Mouse (Mus musculus): ENCODE data around the gene Bcorl1. TPM values are rescaled to one million over a fixed set of nuclear protein-coding genes. Genes with fewer than 3 reads are reported as not detected.
A peak's percentile ranks its signal among the peaks of the same experiment; 100 is the strongest.

The Bcorl1 gene
- polyA plus RNA-seq, 1 experiment from 2014 or later: 7.5 TPM

DNA sequence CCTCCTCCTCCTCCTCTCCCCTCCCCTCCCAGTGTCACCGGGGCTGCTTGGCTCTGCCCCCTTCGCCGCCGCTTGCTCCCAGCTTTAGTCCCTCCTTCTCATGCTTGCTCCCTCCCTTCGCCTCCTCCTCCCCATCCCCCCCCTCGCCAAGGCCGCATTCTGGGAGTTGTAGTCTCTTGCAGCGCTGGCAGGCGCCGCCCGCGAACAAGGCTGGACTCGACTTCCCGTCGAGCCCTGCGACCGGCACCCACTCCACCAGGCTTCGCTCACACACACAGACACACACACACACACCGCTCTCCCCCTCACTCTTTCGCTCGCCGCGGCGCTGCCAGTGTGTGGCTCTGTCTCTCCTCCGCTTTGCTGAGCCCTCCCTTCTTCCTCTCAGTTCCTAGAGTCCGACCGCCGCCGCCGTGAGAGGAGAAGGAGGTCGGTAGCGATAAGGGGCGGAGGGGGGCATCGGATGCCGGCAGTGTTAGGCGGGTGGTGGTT lies 2.3 kb downstream of the Bcorl1 start:
- no peaks in the 10 kb centered on the region for H3K27me3 ChIP-seq
- peak overlapping the region; percentile 89 for H3K27ac ChIP-seq (replicated peaks)
- H3K9me3 ChIP-seq: no peaks in the 10 kb centered on the region
- no peaks in the 10 kb centered on the region for H3K36me3 ChIP-seq
- peak overlapping the region; percentile 61 for H3K4me3 ChIP-seq
- WGBS: 13% methylated on average over 32 of the region's 36 CpGs
- peak overlapping the region; percentile 63 for H3K9ac ChIP-seq (replicated peaks)
- H3K4me2 ChIP-seq (replicated peaks): peak overlapping the region; percentile 76
- peaks cover 21% of the 10 kb centered on the region for H3K4me1 ChIP-seq
- ATAC-seq (replicated peaks): peak; percentile 97

DNA sequence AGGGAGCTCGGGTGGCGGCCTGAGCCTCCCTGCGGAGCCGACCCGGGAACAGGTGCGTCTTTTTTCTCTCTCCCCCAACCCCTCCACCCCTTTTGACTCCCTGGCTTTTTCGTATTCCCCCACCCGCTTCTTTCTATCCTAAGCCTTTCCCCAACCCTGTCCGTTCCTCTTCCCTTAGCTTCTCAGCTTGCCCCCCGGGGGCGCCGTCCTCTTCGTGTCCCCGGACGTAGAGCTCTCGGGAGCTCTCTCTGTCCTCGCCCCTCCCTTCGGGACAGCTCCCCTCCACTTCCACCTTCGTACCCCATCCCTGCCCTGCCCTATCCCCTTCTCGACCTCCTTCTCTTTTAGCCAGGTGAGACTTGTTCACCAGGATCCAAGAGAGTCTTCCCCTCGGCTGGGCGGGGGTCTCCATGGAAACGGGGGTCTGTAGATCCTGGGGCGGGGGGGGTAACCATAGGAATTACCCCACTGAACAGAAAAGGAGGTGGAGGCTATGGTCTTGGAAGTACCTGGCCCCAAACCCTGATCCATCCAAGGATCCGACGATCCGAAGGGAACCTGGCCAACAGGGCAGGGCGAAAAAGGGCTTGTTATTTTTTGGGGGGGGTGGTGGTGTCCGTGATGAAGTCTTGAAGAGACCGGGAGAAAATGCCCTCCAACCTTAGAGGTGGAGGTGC lies 2.9 kb downstream of the Bcorl1 start:
- Histone ChIP-seq H3K9me3 (no peaks in the 10 kb centered on the region), H3K36me3 (no peaks in the 10 kb centered on the region), H3K4me3 (peak overlapping the region; percentile 61), H3K4me2 (replicated peaks) (peak overlapping the region; percentile 76), H3K4me1 (peaks cover 21% of the 10 kb centered on the region), H3K9ac (replicated peaks) (peak overlapping the region; percentile 63), H3K27ac (replicated peaks) (peak overlapping the region; percentile 89), H3K27me3 (no peaks in the 10 kb centered on the region)
- peak; percentile 27; the same call in 1 of the 2 replicates for ATAC-seq (replicated peaks)
- WGBS: 23% methylated on average over 30 of the region's 30 CpGs

DNA sequence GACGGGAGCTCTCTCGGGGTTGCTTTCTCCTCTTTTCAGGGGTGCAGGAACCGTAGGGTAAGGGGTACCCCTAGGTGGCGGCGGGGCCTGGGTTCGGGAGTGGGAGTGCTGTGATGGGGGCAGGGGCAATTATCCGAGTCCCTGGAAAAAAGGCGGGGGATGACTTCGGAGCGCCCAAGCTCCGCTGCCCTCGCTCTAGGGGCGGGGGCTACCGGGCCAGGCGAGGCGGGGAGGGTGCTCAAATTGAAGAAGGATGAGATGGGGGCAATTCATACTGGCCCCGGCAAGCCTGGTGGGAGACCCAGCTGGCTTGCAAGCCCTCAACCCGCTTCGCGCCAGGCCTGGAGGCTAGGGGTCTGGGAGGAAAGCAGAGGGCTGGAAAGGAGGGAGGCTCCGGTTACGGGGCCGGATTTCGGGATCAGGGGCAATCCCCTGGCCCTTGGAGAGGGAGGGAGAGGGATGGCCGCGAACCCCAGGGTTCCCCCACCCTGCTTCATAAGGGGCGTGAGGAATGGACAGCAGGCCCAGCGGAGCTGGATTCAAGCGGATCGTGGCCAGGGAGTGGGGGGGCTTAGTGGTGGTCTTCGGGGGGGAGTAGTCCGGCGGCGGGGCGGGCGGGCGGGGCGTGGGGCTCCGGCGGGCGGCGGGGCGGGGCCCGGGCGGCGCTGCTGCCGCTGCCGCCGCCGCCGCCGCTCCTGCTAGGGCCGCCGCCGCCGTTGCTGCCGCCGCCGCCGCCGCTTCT lies 3.7 kb downstream of the Bcorl1 start:
- Histone ChIP-seq H3K27ac (replicated peaks) (peak overlapping the region; percentile 89), H3K9ac (replicated peaks) (peak overlapping the region; percentile 63), H3K9me3 (no peaks in the 10 kb centered on the region), H3K4me1 (peaks cover 21% of the 10 kb centered on the region), H3K27me3 (no peaks in the 10 kb centered on the region), H3K4me3 (peak overlapping the region; percentile 61), H3K4me2 (replicated peaks) (peak overlapping the region; percentile 76), H3K36me3 (no peaks in the 10 kb centered on the region)
- 21% methylated on average over 37 of the region's 61 CpGs for WGBS
- ATAC-seq (replicated peaks): no peak

GRCm38 (mm10) chrX:48345385-48345932 lies 4.3 kb downstream of the Bcorl1 start:
- Histone ChIP-seq H3K9me3 (no peaks in the 10 kb centered on the region), H3K27me3 (no peaks in the 10 kb centered on the region), H3K27ac (replicated peaks) (peak overlapping the region; percentile 54; the same call in 1 of the 2 replicates), H3K4me3 (peak overlapping the region; percentile 61), H3K4me2 (replicated peaks) (peak overlapping the region; percentile 76), H3K9ac (replicated peaks) (peak overlapping the region; percentile 63), H3K36me3 (no peaks in the 10 kb centered on the region), H3K4me1 (peaks cover 21% of the 10 kb centered on the region)
- ATAC-seq (replicated peaks): no peak
- WGBS: 14% methylated on average over 37 of the region's 45 CpGs

- no peaks in the 10 kb centered on the region for H3K27me3 ChIP-seq
- H3K4me2 ChIP-seq (replicated peaks): no peak overlapping the region
- WGBS: 84% methylated on average over 6 of the region's 6 CpGs
- ATAC-seq (replicated peaks): no peak
- no peaks in the 10 kb centered on the region for H3K4me1 ChIP-seq
- no peaks in the 10 kb centered on the region for H3K9me3 ChIP-seq
- H3K36me3 ChIP-seq: no peaks in the 10 kb centered on the region
- H3K27ac ChIP-seq (replicated peaks): no peak overlapping the region
- H3K9ac ChIP-seq (replicated peaks): no peak overlapping the region
- H3K4me3 ChIP-seq: no peak overlapping the region
Observed at GRCm38 (mm10) chrX:48355346-48355745, 14.2 kb downstream of the Bcorl1 start.

DNA sequence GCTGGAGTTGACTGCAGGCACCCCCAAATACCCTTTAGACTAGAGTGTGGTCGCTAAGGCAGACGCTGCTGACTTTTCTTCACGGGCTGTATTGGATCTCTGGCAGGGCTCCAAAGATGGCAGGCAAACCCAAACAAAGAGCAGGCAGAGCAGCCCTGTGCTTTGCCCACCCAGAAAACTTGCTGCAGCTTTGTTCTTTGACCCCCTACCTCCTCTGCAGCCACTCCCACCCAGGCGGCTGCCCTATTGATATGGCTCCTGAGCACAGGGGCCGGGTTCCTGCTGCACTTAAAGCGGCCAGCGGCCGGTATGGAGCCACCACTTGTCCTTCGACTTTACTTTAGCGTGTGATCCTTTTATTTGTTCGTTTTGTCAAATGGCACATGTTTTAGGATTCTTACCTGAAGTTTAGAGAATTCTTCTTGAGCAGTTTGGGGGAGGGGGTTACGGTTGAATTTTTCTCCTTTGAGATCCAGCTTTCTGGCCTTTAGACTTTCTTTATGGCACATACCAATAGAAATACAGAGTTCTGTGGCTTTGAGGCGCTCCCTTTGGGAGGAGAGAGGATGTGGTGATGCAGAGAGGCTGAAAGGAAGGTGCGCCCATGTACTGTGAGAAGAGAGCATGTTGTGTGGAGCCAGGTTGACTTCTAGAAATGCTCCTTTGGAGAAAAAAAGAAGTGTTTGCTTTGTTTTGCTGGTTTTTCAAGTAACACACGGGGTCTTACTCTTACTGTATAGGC lies 24.8 kb downstream of the Bcorl1 start:
- ATAC-seq (replicated peaks): no peak
- H3K9ac ChIP-seq (replicated peaks): no peak overlapping the region
- peaks cover 7% of the 10 kb centered on the region for H3K36me3 ChIP-seq
- no peak overlapping the region for H3K27ac ChIP-seq (replicated peaks)
- H3K4me1 ChIP-seq: peaks cover 6% of the 10 kb centered on the region
- no peaks in the 10 kb centered on the region for H3K9me3 ChIP-seq
- no peak overlapping the region for H3K4me2 ChIP-seq (replicated peaks)
- no peaks in the 10 kb centered on the region for H3K27me3 ChIP-seq
- H3K4me3 ChIP-seq: no peak overlapping the region
- WGBS: 44% methylated on average over 15 of the region's 15 CpGs

GRCm38 (mm10) chrX:48367841-48368240 lies 26.7 kb downstream of the Bcorl1 start:
- Histone ChIP-seq H3K27me3 (no peaks in the 10 kb centered on the region), H3K36me3 (peaks cover 7% of the 10 kb centered on the region), H3K9ac (replicated peaks) (no peak overlapping the region), H3K4me3 (no peak overlapping the region), H3K4me1 (peaks cover 6% of the 10 kb centered on the region), H3K27ac (replicated peaks) (no peak overlapping the region), H3K4me2 (replicated peaks) (no peak overlapping the region), H3K9me3 (no peaks in the 10 kb centered on the region)
- WGBS: 85% methylated on average over 9 of the region's 9 CpGs
- no peak for ATAC-seq (replicated peaks)

GRCm38 (mm10) chrX:48383643-48384042 lies 42.5 kb downstream of the Bcorl1 start:
- Histone ChIP-seq H3K36me3 (peaks cover 20% of the 10 kb centered on the region), H3K27me3 (no peaks in the 10 kb centered on the region), H3K9ac (replicated peaks) (no peak overlapping the region), H3K9me3 (no peaks in the 10 kb centered on the region), H3K4me1 (peaks cover 4% of the 10 kb centered on the region; the same call in 1 of the 2 replicates), H3K4me2 (replicated peaks) (no peak overlapping the region), H3K27ac (replicated peaks) (no peak overlapping the region), H3K4me3 (no peak overlapping the region)
- WGBS: 49% methylated on average over 7 of the region's 7 CpGs
- no peak for ATAC-seq (replicated peaks)

- Histone ChIP-seq H3K9me3 (no peaks in the 10 kb centered on the region), H3K27ac (replicated peaks) (no peak overlapping the region), H3K9ac (replicated peaks) (no peak overlapping the region), H3K36me3 (peaks cover 17% of the 10 kb centered on the region), H3K4me3 (no peak overlapping the region), H3K27me3 (no peaks in the 10 kb centered on the region), H3K4me2 (replicated peaks) (no peak overlapping the region), H3K4me1 (peaks cover 4% of the 10 kb centered on the region; the same call in 1 of the 2 replicates)
- WGBS: 36% methylated on average over 4 of the region's 4 CpGs
- ATAC-seq (replicated peaks): no peak; the same call in 1 of the 2 replicates
Observed at GRCm38 (mm10) chrX:48385927-48386326, 44.8 kb downstream of the Bcorl1 start.

GRCm38 (mm10) chrX:48389380-48389779 lies 48.2 kb downstream of the Bcorl1 start:
- peaks cover 4% of the 10 kb centered on the region; the same call in 1 of the 2 replicates for H3K4me1 ChIP-seq
- no peak overlapping the region for H3K27ac ChIP-seq (replicated peaks)
- H3K36me3 ChIP-seq: peaks cover 26% of the 10 kb centered on the region; the same call in 1 of the 2 replicates
- H3K9me3 ChIP-seq: no peaks in the 10 kb centered on the region
- no peak for ATAC-seq (replicated peaks)
- H3K27me3 ChIP-seq: no peaks in the 10 kb centered on the region
- no peak overlapping the region for H3K4me3 ChIP-seq
- H3K9ac ChIP-seq (replicated peaks): no peak overlapping the region
- no peak overlapping the region for H3K4me2 ChIP-seq (replicated peaks)
- WGBS: 88% methylated on average over 6 of the region's 6 CpGs

DNA sequence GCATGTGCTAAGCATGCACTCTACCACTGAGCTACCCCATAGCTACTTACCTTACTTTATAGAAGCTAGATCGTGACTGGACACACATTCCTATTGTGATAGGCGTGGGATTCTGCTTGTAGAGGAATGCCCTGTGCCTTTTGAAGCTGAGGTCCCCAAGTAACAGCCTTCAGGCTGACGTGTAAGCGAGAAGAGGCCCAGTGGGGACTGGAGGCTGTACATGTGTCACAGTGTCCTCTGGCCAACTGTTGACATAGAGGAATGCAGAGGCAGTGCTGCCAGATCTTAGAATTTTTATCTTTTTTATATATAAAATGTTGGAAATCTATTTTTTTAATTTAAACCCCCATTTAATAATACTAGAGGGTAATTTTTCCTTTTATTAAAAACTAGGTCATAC lies 58.8 kb downstream of the Bcorl1 start:
- no peaks in the 10 kb centered on the region for H3K9me3 ChIP-seq
- WGBS: 84% methylated on average over 4 of the region's 4 CpGs
- H3K27me3 ChIP-seq: no peaks in the 10 kb centered on the region
- no peaks in the 10 kb centered on the region for H3K4me1 ChIP-seq
- no peak overlapping the region for H3K4me3 ChIP-seq
- no peak for ATAC-seq (replicated peaks)
- no peak overlapping the region for H3K4me2 ChIP-seq (replicated peaks)
- H3K9ac ChIP-seq (replicated peaks): no peak overlapping the region
- no peak overlapping the region for H3K27ac ChIP-seq (replicated peaks)
- peaks cover 29% of the 10 kb centered on the region for H3K36me3 ChIP-seq

Data from forebrain, embryonic 15.5 days (tissue).